Mouse (Mus musculus) liver, embryonic 15.5 days (tissue): ENCODE results near the gene Aldh1b1. TPM values are rescaled to one million over a fixed set of nuclear protein-coding genes. Genes with fewer than 3 reads are reported as not detected.

Source experiments
- ATAC-seq: fragments of 200-750 bp; cut with Nextera tagmentation; 2 replicates; pipeline ENCODE4 v1.8.0; 2017; ENCODE audit warnings: moderate number of reproducible peaks, mild to moderate bottlenecking, moderate library complexity; ENCODE audit not compliant: insufficient read depth
- H3K27ac ChIP-seq: fragments of 300-500 bp; sonication (generic); replicated peaks from 2 replicates; pipeline ENCODE4 v1.5.1; 2015; ENCODE audit warnings: mild to moderate bottlenecking, inconsistent platforms
- H3K27me3 ChIP-seq: fragments of 300-500 bp; sonication (generic); 2 replicates; pipeline ENCODE4 v1.6.1; 2015; ENCODE audit warnings: mild to moderate bottlenecking, inconsistent platforms
- H3K36me3 ChIP-seq: fragments of 300-500 bp; sonication (generic); replicated peaks from 2 replicates; pipeline ENCODE4 v1.6.1; 2015; ENCODE audit warnings: moderate library complexity, mild to moderate bottlenecking, inconsistent platforms
- H3K4me1 ChIP-seq: fragments of 300-500 bp; sonication (generic); replicated peaks from 2 replicates; pipeline ENCODE4 v1.6.1; 2015; ENCODE audit warnings: inconsistent platforms
- H3K4me2 ChIP-seq: fragments of 300-500 bp; sonication (generic); 2 replicates; pipeline ENCODE4 v1.6.1; 2015; ENCODE audit warnings: moderate library complexity, mild to moderate bottlenecking, inconsistent platforms
- H3K4me3 ChIP-seq: fragments of 300-500 bp; sonication (generic); replicated peaks from 2 replicates; pipeline ENCODE4 v1.5.1; 2015; ENCODE audit warnings: mild to moderate bottlenecking, inconsistent platforms
- H3K9ac ChIP-seq: fragments of 300-500 bp; sonication (generic); 2 replicates; pipeline ENCODE4 v1.6.1; 2015; ENCODE audit warnings: moderate library complexity, mild to moderate bottlenecking, inconsistent platforms
- H3K9me3 ChIP-seq: fragments of 300-500 bp; sonication (generic); replicated peaks from 2 replicates; pipeline ENCODE4 v1.6.1; 2016; ENCODE audit warnings: inconsistent platforms
- WGBS: fragments of 180-500 bp; shearing (Covaris S2); methylation state at CpG from one replicate; pipeline ENCODE4 v1.1.7; 2015; ENCODE audit warnings: mixed read lengths; ENCODE audit not compliant: insufficient replicate concordance; 5-methylcytosine and 5-hydroxymethylcytosine counted together
- polyA plus RNA-seq: library from polyadenylated mRNA; unstranded; fragments of >200 nt; fragmentation: Nextera tagmentation; extraction: Ambion mirVana; gene quantifications from 2 replicates; pipeline ENCODE4 v1.2.1, GENCODE M21; 2015

Gene Aldh1b1
- polyA plus RNA-seq, 1 experiment from 2014 or later: 84.6 TPM

DNA sequence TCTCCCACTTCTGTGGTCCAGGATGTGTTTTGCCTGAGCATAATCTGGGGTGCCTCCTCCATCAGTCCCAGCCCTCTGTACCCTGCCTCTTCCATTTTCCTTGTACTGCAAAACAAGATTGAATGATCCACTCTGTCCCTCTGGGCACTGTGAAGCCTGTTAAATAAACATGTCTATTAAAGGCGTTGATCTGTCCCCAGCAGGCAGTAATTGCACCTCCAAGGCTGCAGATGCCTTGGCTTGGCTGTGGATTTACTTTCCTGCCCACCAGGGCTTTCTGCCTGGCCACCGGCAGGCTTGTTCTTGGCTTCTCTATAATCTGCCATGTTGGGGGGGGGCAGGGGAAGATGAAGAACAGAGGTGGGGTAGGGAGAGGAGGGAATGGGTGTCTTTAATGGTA is 12.9 kb upstream of the Aldh1b1 start:
- no peak for ATAC-seq
- no peaks in the 10 kb centered on the region for H3K36me3 ChIP-seq
- peaks cover 28% of the 10 kb centered on the region for H3K4me1 ChIP-seq
- no peak overlapping the region for H3K9ac ChIP-seq
- H3K27me3 ChIP-seq: no peaks in the 10 kb centered on the region
- no peaks in the 10 kb centered on the region for H3K9me3 ChIP-seq
- no peak overlapping the region for H3K4me3 ChIP-seq
- H3K27ac ChIP-seq: no peak overlapping the region
- no peak overlapping the region for H3K4me2 ChIP-seq
- 45% methylated on average over 2 of the region's 2 CpGs for WGBS

DNA sequence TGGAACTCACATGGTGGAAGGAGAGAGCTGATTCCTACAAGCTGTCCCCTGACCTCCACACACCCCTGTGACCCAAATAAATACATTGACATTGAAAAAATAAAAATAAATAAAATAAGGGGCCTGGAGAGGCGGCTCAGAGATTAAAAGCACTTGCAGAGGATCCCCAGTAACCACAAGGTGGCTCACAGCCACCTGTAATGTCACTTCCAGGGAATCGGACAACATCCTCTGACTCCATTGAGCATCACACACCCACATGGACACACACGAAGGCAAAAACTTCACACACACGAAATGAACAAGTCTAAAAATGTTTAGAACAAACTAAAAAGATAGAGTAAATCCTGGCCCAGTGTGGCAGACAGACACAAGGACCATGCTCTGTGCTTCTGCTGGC is 12.1 kb upstream of the Aldh1b1 start:
- WGBS: 44% methylated on average over 4 of the region's 4 CpGs
- H3K4me1 ChIP-seq: peaks cover 28% of the 10 kb centered on the region
- no peaks in the 10 kb centered on the region for H3K27me3 ChIP-seq
- no peak overlapping the region for H3K9ac ChIP-seq
- no peak overlapping the region for H3K4me3 ChIP-seq
- no peaks in the 10 kb centered on the region for H3K9me3 ChIP-seq
- no peak overlapping the region for H3K27ac ChIP-seq
- no peak overlapping the region for H3K4me2 ChIP-seq
- no peak for ATAC-seq
- H3K36me3 ChIP-seq: no peaks in the 10 kb centered on the region

DNA sequence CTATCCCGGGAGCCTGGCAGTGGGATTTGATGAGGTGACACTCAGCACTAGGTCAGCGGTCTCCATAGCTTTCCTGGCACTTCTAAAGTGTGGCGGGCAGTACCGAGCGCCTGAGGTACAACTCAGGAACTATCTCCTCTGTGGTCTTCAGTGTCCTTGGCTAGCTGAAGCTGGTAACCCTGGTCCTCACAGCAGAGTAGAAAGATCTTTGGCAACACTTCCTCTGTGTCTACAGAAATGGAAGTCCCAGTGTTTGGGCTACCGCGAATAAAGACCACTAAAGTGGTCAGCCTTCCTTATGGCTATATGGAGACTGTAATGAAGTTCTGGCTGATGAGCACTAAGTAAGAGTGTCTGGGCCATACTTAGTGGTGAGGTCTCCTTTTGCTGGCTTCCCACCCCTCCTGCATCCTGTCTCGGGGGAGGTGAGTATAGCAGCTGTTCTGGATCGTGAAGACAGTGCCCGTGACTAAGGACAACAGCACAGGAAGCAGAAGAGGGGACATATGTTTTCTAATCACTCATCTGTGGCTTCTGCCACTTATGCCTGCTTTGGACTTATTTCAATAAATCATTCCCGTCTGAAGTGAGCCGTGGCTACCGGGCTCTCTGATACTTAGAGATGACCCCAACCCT is 10.3 kb upstream of the Aldh1b1 start:
- Histone ChIP-seq H3K4me1 (peaks cover 28% of the 10 kb centered on the region), H3K27me3 (no peaks in the 10 kb centered on the region), H3K4me2 (no peak overlapping the region), H3K9ac (no peak overlapping the region), H3K36me3 (no peaks in the 10 kb centered on the region), H3K9me3 (no peaks in the 10 kb centered on the region), H3K27ac (0 out of 2 replicates have a peak overlapping the region, but pooled peaks have one; percentile 51), H3K4me3 (no peak overlapping the region)
- WGBS: 44% methylated on average over 13 of the region's 13 CpGs
- no peak for ATAC-seq

DNA sequence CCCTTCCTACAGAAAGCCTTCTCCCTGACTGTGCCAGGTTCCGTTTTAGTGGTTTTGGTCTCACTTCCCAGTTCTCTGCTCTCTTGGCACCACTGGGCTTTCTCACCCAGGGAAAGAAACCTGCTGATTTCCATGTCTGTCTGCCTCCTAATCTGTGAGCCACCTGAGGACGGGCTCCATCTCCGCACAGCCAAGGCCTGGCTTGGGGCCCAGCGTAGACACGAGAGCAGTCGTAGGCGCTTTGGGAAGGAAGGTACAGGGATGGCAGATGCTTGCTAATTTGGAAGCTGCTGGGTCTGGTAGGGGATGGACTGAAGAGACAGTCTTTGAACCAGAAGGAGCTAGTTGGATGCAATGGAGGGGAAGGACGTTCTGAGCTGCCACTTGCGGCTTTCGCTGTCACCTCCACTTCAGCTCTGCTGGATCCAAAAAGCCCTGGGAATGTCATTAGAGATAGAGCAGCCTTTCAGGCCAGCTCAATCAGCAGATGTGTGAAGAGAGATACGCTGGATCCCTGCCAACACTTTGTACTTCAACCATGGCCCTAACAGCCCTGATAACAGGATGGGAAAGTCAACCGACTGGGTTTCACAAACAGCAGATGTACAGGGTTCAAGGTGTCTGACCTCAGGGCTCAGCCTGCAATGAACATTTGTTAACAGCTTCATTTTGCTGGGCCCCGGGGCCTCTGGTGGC is 9.4 kb upstream of the Aldh1b1 start:
- Histone ChIP-seq H3K4me2 (no peak overlapping the region), H3K27me3 (no peaks in the 10 kb centered on the region; the same call in 1 of the 2 replicates), H3K9me3 (no peaks in the 10 kb centered on the region), H3K4me1 (peaks cover 28% of the 10 kb centered on the region), H3K9ac (no peak overlapping the region; the same call in 1 of the 2 replicates), H3K36me3 (no peaks in the 10 kb centered on the region), H3K4me3 (no peak overlapping the region), H3K27ac (peak overlapping the region; percentile 51)
- ATAC-seq: peak; percentile 74
- WGBS: 47% methylated on average over 13 of the region's 13 CpGs

DNA sequence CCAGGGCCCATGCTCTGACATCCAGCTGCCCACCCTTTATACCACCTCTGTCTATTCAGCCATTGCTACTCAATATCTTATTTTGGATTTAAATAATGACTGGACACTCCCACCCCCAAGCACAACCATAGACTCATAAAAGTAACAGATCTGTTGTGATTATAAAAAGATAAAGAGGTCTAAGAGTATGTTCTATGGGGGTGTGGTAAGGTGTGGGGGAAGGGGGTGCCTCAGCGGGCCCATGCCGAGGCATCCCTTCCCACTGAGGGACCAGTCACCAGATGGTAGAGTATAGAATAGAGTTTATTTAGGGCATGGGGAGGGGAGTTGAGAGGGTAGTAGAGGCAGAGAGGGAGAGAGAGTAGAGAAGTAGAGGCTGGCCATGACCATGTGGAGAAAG is 8.8 kb upstream of the Aldh1b1 start:
- Histone ChIP-seq H3K27me3 (no peaks in the 10 kb centered on the region; the same call in 1 of the 2 replicates), H3K27ac (peak overlapping the region; percentile 41; the same call in 1 of the 2 replicates), H3K4me1 (peaks cover 28% of the 10 kb centered on the region), H3K36me3 (no peaks in the 10 kb centered on the region), H3K9ac (no peak overlapping the region), H3K4me2 (no peak overlapping the region), H3K9me3 (no peaks in the 10 kb centered on the region), H3K4me3 (no peak overlapping the region)
- ATAC-seq: no peak
- WGBS: 68% methylated on average over 2 of the region's 2 CpGs

DNA sequence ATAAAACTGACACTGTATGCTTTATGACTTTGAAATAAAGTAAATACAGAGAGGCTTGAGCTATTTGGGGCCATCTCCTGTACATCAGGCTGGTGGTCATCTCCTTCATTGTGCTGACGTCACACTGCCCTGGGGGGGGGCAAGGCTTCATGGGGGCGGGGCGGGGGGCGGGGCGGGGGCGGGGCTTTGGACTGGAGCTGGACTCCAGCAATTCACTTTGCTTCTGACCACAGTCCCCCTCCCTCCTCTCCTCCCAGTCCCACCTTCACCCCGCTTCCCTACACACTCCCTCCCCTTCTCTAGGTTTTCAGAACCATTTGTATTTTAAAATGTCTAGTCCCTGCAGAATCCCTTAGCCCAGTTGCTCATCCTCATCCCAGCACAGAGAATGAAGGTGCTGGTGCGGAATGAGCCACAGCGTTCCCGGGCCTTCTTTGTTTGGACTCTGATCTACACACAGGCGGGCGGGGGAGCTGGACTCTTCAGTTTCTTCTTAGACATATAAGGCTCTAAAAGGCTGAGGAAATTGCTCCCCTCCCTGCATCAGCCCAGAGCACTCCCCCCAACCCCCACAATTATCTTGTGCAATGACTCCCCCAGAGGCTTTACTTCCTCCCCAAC is 3.5 kb upstream of the Aldh1b1 start:
- no peaks in the 10 kb centered on the region for H3K9me3 ChIP-seq
- no peak for ATAC-seq
- peaks cover 19% of the 10 kb centered on the region; the same call in 1 of the 2 replicates for H3K27me3 ChIP-seq
- H3K4me3 ChIP-seq: peak overlapping the region; percentile 9; the same call in 1 of the 2 replicates
- H3K36me3 ChIP-seq: no peaks in the 10 kb centered on the region
- peaks cover 14% of the 10 kb centered on the region for H3K4me1 ChIP-seq
- H3K4me2 ChIP-seq: peak overlapping the region; percentile 49
- H3K9ac ChIP-seq: no peak overlapping the region
- H3K27ac ChIP-seq: 0 out of 2 replicates have a peak overlapping the region, but pooled peaks have one; percentile 20
- WGBS: 3% methylated on average over 12 of the region's 12 CpGs

DNA sequence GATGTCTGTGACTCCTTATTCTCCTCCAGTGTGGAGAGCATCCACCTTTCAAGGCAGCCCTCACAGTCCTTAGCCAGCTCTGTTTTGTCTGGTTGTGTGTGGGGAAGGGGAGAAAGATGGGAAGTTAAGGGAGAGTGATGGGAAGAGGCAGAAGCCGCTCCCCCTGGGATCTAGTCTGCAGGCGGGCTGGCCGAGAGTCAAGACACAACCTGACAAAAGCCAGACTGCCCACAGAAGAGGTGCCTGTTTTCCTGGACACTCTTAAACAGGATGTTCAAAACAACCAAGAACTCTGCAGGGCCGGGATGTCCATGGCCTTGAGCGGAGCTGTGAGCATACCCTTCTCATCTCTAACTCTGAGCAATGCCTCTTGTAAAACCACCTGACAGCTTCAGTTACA is 2.1 kb upstream of the Aldh1b1 start:
- Histone ChIP-seq H3K9me3 (no peaks in the 10 kb centered on the region), H3K36me3 (no peaks in the 10 kb centered on the region), H3K9ac (no peak overlapping the region), H3K27me3 (peaks cover 19% of the 10 kb centered on the region; the same call in 1 of the 2 replicates), H3K4me2 (no peak overlapping the region), H3K27ac (no peak overlapping the region), H3K4me1 (peaks cover 14% of the 10 kb centered on the region), H3K4me3 (no peak overlapping the region)
- WGBS: 61% methylated on average over 5 of the region's 5 CpGs
- no peak for ATAC-seq

DNA sequence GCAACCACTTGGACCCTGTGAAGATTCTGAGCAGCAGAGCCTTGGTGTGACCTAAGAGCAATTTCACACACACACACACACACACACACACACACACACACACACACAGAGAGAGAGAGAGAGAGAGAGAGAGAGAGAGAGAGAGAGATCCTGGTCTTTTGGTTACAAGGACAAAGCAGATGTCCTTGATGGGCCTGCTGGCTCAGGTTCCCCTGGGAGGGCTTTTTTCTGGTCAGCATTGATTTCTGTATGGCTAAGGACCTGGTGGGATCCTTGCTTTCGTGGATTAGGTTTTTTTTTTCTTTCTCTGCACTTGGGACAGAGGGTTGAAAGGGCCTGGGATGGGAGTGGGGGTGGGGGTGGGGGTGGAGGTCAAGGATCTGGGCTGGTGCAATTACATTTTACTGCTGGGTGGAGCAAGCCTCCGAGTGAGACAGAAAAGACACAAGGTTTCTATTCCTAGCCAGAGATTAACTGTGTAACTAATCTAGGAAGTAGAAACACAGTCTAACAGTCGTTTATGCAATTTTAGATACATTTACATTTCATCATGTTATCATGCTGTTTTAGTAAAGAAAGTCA is 1.2 kb downstream of the Aldh1b1 start:
- Histone ChIP-seq H3K27ac (peak overlapping the region; percentile 67), H3K4me1 (peaks cover 14% of the 10 kb centered on the region), H3K4me3 (peak overlapping the region; percentile 29), H3K36me3 (0 out of 2 replicates have a peak, but pooled peaks cover 5% of the 10 kb centered on the region), H3K9me3 (no peaks in the 10 kb centered on the region), H3K27me3 (peaks cover 19% of the 10 kb centered on the region; the same call in 1 of the 2 replicates), H3K4me2 (peak overlapping the region; percentile 63), H3K9ac (no peak overlapping the region)
- WGBS: 19% methylated on average over 3 of the region's 3 CpGs
- ATAC-seq: no peak

DNA sequence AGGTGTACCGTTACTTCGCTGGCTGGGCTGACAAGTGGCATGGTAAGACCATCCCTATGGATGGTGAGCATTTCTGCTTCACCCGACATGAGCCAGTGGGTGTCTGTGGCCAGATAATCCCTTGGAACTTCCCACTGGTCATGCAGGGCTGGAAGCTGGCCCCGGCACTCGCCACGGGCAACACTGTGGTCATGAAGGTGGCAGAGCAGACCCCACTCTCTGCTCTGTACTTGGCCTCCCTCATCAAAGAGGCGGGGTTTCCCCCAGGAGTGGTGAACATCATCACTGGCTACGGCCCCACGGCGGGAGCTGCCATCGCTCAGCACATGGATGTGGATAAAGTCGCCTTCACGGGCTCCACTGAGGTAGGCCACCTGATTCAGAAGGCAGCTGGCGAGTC is 4.1 kb downstream of the Aldh1b1 start:
- H3K4me2 ChIP-seq: no peak overlapping the region
- WGBS: 80% methylated on average over 14 of the region's 14 CpGs
- peaks cover 3% of the 10 kb centered on the region; the same call in 1 of the 2 replicates for H3K27me3 ChIP-seq
- no peak overlapping the region for H3K9ac ChIP-seq
- ATAC-seq: no peak
- H3K9me3 ChIP-seq: no peaks in the 10 kb centered on the region
- no peak overlapping the region for H3K4me3 ChIP-seq
- H3K36me3 ChIP-seq: 0 out of 2 replicates have a peak, but pooled peaks cover 5% of the 10 kb centered on the region
- peaks cover 11% of the 10 kb centered on the region for H3K4me1 ChIP-seq
- H3K27ac ChIP-seq: no peak overlapping the region

DNA sequence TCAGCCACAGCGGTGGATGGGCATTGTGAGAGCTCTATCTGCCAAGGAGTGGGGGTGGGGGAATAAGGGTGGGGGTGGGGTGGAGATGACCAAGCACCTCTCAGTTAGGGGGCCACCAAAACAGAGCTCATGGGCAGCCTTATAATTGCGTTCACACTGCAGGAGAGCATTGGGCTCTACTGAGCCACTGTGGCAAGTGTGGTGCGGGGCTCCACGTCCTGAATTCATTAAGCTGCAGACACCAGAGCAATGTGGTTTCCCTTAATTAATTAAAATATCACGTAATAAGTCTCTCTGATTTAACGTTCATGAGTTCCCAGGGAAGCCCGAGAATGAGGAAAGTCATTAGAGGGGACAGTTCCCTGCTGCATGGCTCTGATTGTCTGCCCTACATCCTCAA is 9.2 kb downstream of the Aldh1b1 start:
- Histone ChIP-seq H3K36me3 (no peaks in the 10 kb centered on the region), H3K9ac (no peak overlapping the region), H3K27me3 (no peaks in the 10 kb centered on the region; the same call in 1 of the 2 replicates), H3K4me3 (no peak overlapping the region), H3K9me3 (no peaks in the 10 kb centered on the region), H3K4me2 (no peak overlapping the region), H3K27ac (no peak overlapping the region), H3K4me1 (no peaks in the 10 kb centered on the region)
- 46% methylated on average over 7 of the region's 7 CpGs for WGBS
- no peak for ATAC-seq

DNA sequence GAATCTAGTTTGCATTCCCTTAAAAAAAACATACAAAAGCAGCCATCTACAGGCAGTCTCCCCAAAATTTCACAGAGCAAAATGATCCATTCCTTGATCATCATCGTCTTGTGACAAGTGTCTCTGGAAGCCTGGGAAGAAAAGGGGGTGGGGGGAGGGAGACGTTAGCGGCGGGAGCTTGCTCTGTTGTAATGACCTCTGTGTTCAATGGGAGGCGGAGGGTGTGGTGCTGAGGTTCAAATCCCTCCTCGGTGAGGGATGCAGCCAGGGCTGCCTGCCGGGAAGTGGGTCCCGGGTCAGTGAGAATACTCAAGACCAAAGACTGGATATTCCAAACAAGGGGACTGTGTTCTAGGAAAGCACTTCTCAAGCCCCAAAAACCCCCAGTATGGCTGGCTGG is 12.4 kb downstream of the Aldh1b1 start:
- ATAC-seq: no peak
- no peaks in the 10 kb centered on the region for H3K36me3 ChIP-seq
- no peak overlapping the region for H3K4me3 ChIP-seq
- WGBS: 30% methylated on average over 8 of the region's 8 CpGs
- H3K4me1 ChIP-seq: no peaks in the 10 kb centered on the region
- H3K9ac ChIP-seq: no peak overlapping the region
- H3K27me3 ChIP-seq: no peaks in the 10 kb centered on the region; the same call in 1 of the 2 replicates
- H3K27ac ChIP-seq: no peak overlapping the region
- H3K9me3 ChIP-seq: no peaks in the 10 kb centered on the region
- no peak overlapping the region for H3K4me2 ChIP-seq
